Mouse (Mus musculus): ENCODE results near the gene Gm3164.
"Not testable (repeated sequence)": the region's sequence is repeated elsewhere in the genome, so short reads cannot be mapped to it uniquely, and the experiment has no call there.

GRCm38 (mm10) chr14:4403840-4404239, 11.4 kb upstream of the Gm3164 start:
- TF ChIP-seq CTCF (IDR thresholded peaks at IDR 0.05; ENCODE audit: borderline replicate concordance, insufficient read depth, low read length); POLR2A (IDR thresholded peaks at IDR 0.05; ENCODE audit: low read depth, low read length): not testable (repeated sequence)
